Mouse (Mus musculus) right cerebral cortex, adult 18-20 months (tissue): ENCODE measurements at regions not wholly inside any gene's neighbourhood (a gene's known extent, or its start where the extent isn't known, plus 50 kb on each side); places are given as distances from the start of the nearest gene placed in this dataset.
"Not testable (repeated sequence)": the region's sequence is repeated elsewhere in the genome, so short reads cannot be mapped to it uniquely, and the experiment has no call there.

Experiments used
- DNase-seq: peaks from one replicate; pipeline ENCODE4 v3.0.0; 2022; ENCODE audit warnings: mixed read lengths

GRCm38 (mm10) chr2:129883417-129883816 is 83.1 kb downstream of the Stk35 start:
- DNase-seq = peak; percentile 41

- no peak for DNase-seq
Observed at GRCm38 (mm10) chr2:129884316-129884715, 84.0 kb downstream of the Stk35 start.

GRCm38 (mm10) chr2:129885536-129885935 is 85.2 kb downstream of the Stk35 start:
- DNase-seq = no peak

GRCm38 (mm10) chr2:129893231-129893630 is 92.9 kb downstream of the Stk35 start:
- no peak for DNase-seq

- no peak for DNase-seq
Observed at GRCm38 (mm10) chr2:129893832-129894231, 93.5 kb downstream of the Stk35 start.

GRCm38 (mm10) chr2:129894906-129895305 is 94.6 kb downstream of the Stk35 start:
- no peak for DNase-seq

GRCm38 (mm10) chr2:129895369-129895768 is 95.1 kb downstream of the Stk35 start:
- no peak for DNase-seq

- no peak for DNase-seq
Observed at GRCm38 (mm10) chr2:129896696-129897095, 96.4 kb downstream of the Stk35 start.

GRCm38 (mm10) chr2:129903383-129904135 is 103.2 kb downstream of the Stk35 start:
- DNase-seq = no peak

- DNase-seq = peak; percentile 54
Observed at GRCm38 (mm10) chr2:129904753-129905152, 104.4 kb downstream of the Stk35 start.

- DNase-seq = peak; percentile 81
Observed at GRCm38 (mm10) chr2:129908701-129909425, 103.3 kb upstream of the Tgm3 start.

- no peak for DNase-seq
Observed at GRCm38 (mm10) chr2:129911203-129911921, 100.8 kb upstream of the Tgm3 start.

GRCm38 (mm10) chr2:129912556-129912955 is 99.6 kb upstream of the Tgm3 start:
- DNase-seq = peak; percentile 52

- peak; percentile 52 for DNase-seq
Observed at GRCm38 (mm10) chr2:129914261-129914660, 97.9 kb upstream of the Tgm3 start.

GRCm38 (mm10) chr2:129916411-129916810 is 95.7 kb upstream of the Tgm3 start:
- no peak for DNase-seq

GRCm38 (mm10) chr2:129918141-129918790 is 93.9 kb upstream of the Tgm3 start:
- no peak for DNase-seq

GRCm38 (mm10) chr2:129919551-129919950 is 92.6 kb upstream of the Tgm3 start:
- no peak for DNase-seq

- DNase-seq = no peak
Observed at GRCm38 (mm10) chr2:129927218-129927617, 84.9 kb upstream of the Tgm3 start.

GRCm38 (mm10) chr2:129933578-129933977 is 78.6 kb upstream of the Tgm3 start:
- no peak for DNase-seq

GRCm38 (mm10) chr2:129942824-129943223 is 69.3 kb upstream of the Tgm3 start:
- DNase-seq = no peak

GRCm38 (mm10) chr2:129947847-129948553 is 64.1 kb upstream of the Tgm3 start:
- DNase-seq = no peak

- DNase-seq = not testable (repeated sequence)
Observed at GRCm38 (mm10) chr2:129949786-129950185, 62.4 kb upstream of the Tgm3 start.
